Mouse (Mus musculus): ENCODE results near the gene Ccar1.

DNA sequence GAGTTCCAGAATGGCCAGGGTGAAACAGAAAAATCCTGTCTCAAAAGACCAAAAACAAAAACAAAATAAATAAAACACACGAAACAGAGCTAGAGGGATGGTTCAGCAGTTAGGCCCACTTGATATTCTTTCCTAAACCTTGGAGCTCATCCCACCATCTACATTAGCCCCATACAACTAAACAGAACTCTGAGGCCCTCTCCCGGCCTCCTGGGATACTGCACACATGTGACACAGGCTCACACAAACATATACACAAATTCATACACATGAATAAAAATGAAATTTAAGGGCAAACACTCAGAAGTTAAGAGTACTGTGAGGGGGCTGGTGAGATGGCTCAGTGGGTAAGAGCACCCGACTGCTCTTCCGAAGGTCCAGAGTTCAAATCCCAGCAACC is 2.1 kb upstream of the Ccar1 start:
- TF ChIP-seq POLR2A (IDR thresholded peaks at IDR 0.05; ENCODE audit: low read depth, low read length) (no peak), CTCF (conservative IDR thresholded peaks at IDR 0.05; ENCODE audit: insufficient read depth, insufficient read length, low read depth, low read length) (no peak)
